Mouse (Mus musculus) E14TG2a.4 (cell line): ENCODE measurements around the gene Asphd2.
"Not testable (repeated sequence)": the region's sequence is repeated elsewhere in the genome, so short reads cannot be mapped to it uniquely, and the experiment has no call there.

Source experiments
- H3K27me3 ChIP-seq: 2 replicates; pipeline ENCODE4 v1.6.1; 2014; ENCODE audit warnings: low read length, control low read depth; ENCODE audit not compliant: insufficient read depth
- H3K36me3 ChIP-seq: 2 replicates; pipeline ENCODE4 v1.6.1; 2014; ENCODE audit warnings: low read length, control low read depth; ENCODE audit not compliant: insufficient read depth
- H3K4me1 ChIP-seq: replicated peaks from 2 replicates; pipeline ENCODE4 v1.6.1; 2014; ENCODE audit warnings: low read depth, low read length, control low read depth
- H3K4me3 ChIP-seq: replicated peaks from 2 replicates; pipeline ENCODE4 v1.5.1; 2014; ENCODE audit warnings: mild to moderate bottlenecking, low read length
- H3K9me3 ChIP-seq: 2 replicates; pipeline ENCODE4 v1.6.1; 2014; ENCODE audit warnings: low read length, control low read depth
- CTCF ChIP-seq: conservative IDR thresholded peaks from 2 replicates; pipeline ENCODE4 v1.5.1; 2014; ENCODE audit warnings: low read length
- NANOG ChIP-seq: IDR thresholded peaks from 2 replicates; pipeline ENCODE4 v1.6.1; 2014; ENCODE audit warnings: borderline replicate concordance, low read length, mixed read lengths
- POU5F1 ChIP-seq: IDR thresholded peaks from 2 replicates; pipeline ENCODE4 v1.6.1; 2014; ENCODE audit warnings: low read length, borderline replicate concordance

Asphd2 gene

DNA sequence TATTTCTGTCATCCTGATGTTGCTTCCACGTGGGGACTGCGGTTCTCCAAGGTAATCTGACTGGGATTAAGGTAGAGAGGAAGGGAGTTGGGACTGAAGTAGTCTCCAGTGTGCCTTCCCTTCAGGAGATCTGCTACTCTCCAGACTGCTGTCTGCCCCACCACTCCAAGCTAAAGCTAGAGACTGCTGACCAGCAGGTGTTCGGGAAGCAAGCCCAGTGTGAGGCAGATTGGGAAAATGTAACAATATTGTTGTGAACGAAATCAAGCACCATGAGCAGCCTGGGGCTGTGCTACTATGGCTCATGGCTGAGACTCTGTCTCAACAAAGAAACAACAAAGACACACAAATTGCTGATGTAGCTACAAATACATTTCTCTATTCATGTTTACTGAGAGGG lies 23.4 kb upstream of the Asphd2 start:
- Histone ChIP-seq H3K4me1 (no peaks in the 10 kb centered on the region), H3K9me3 (no peaks in the 10 kb centered on the region; the same call in 1 of the 2 replicates), H3K27me3 (peaks cover 6% of the 10 kb centered on the region), H3K4me3 (no peak overlapping the region), H3K36me3 (no peaks in the 10 kb centered on the region)
- no peak for TF ChIP-seq NANOG
- no peak for TF ChIP-seq POU5F1
- no peak for TF ChIP-seq CTCF

GRCm38 (mm10) chr5:112416673-112417072 lies 22.0 kb upstream of the Asphd2 start:
- H3K4me3 ChIP-seq, result no peak overlapping the region
- no peaks in the 10 kb centered on the region for H3K36me3 ChIP-seq
- TF ChIP-seq CTCF (no peak), NANOG (no peak)
- H3K4me1 ChIP-seq, result peaks cover 9% of the 10 kb centered on the region
- H3K9me3 ChIP-seq, result no peaks in the 10 kb centered on the region; the same call in 1 of the 2 replicates
- peaks cover 7% of the 10 kb centered on the region for H3K27me3 ChIP-seq

DNA sequence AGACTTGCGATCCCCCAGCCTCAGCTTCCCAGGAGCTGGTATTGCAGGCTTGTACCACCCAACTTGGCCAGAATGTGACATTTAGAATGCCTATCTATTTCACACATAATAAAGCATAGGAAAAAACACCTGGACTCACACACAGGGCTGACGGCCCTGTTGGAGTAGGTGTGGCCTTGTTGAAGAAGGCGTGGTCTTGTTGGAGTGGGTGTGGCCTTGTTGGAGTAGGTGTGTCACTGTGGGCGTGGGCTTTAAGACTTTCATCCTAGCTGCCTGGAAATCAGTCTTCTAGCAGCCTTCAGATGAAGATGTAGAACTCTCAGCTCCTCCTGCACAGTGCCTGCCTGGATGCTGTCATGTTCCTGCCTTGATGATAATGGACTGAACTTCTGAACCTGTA lies 18.1 kb upstream of the Asphd2 start:
- H3K36me3 ChIP-seq, H3K4me3 ChIP-seq, H3K9me3 ChIP-seq, H3K27me3 ChIP-seq: not testable (repeated sequence)
- H3K4me1 ChIP-seq, result peaks cover 18% of the 10 kb centered on the region

- H3K36me3 ChIP-seq, result no peaks in the 10 kb centered on the region
- no peaks in the 10 kb centered on the region; the same call in 1 of the 2 replicates for H3K9me3 ChIP-seq
- TF ChIP-seq NANOG (no peak), CTCF (no peak), POU5F1 (no peak)
- peaks cover 18% of the 10 kb centered on the region for H3K4me1 ChIP-seq
- H3K27me3 ChIP-seq, result peaks cover 5% of the 10 kb centered on the region; the same call in 1 of the 2 replicates
- H3K4me3 ChIP-seq, result peak overlapping the region; percentile 7; the same call in 1 of the 2 replicates
Measured at GRCm38 (mm10) chr5:112411514-112412335, 17.1 kb upstream of the Asphd2 start.

GRCm38 (mm10) chr5:112411072-112411471 lies 16.4 kb upstream of the Asphd2 start:
- no peak overlapping the region for H3K4me3 ChIP-seq
- no peak for TF ChIP-seq POU5F1
- peaks cover 18% of the 10 kb centered on the region for H3K4me1 ChIP-seq
- H3K27me3 ChIP-seq, result peaks cover 5% of the 10 kb centered on the region; the same call in 1 of the 2 replicates
- no peaks in the 10 kb centered on the region for H3K36me3 ChIP-seq
- H3K9me3 ChIP-seq, result no peaks in the 10 kb centered on the region; the same call in 1 of the 2 replicates

DNA sequence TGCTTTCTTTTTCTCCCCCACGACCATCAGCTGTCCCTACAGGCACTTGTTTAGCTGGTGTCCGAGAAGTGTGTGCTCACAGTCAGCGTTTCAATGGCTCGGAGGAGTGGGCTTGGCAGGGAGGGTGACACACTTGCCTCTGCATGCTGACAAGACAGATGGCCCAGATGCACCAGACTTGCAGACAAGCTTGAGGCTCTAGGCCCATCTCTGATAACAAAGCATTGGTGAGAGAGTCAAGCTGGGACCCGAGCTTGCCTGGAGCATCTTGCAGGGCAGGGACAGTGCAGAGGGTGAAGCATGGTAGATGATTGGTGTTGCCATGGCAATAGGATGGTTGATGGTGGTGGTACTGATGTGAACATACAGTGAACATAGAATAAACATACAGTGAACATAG lies 14.6 kb upstream of the Asphd2 start:
- H3K9me3 ChIP-seq, result no peaks in the 10 kb centered on the region; the same call in 1 of the 2 replicates
- H3K36me3 ChIP-seq, result no peaks in the 10 kb centered on the region
- peaks cover 18% of the 10 kb centered on the region for H3K4me1 ChIP-seq
- H3K27me3 ChIP-seq, result peaks cover 5% of the 10 kb centered on the region; the same call in 1 of the 2 replicates
- H3K4me3 ChIP-seq, result no peak overlapping the region
- TF ChIP-seq POU5F1 (no peak), CTCF (no peak), NANOG (no peak)

GRCm38 (mm10) chr5:112406017-112406416 lies 11.4 kb upstream of the Asphd2 start:
- H3K9me3 ChIP-seq, result no peaks in the 10 kb centered on the region
- H3K4me1 ChIP-seq, result peaks cover 3% of the 10 kb centered on the region
- 0 out of 2 replicates have a peak, but pooled peaks cover 3% of the 10 kb centered on the region for H3K27me3 ChIP-seq
- TF ChIP-seq CTCF, result no peak
- no peak for TF ChIP-seq POU5F1
- no peak for TF ChIP-seq NANOG
- H3K4me3 ChIP-seq, result no peak overlapping the region
- no peaks in the 10 kb centered on the region for H3K36me3 ChIP-seq

GRCm38 (mm10) chr5:112402437-112402836 lies 7.8 kb upstream of the Asphd2 start:
- Histone ChIP-seq H3K4me3 (no peak overlapping the region), H3K4me1 (no peaks in the 10 kb centered on the region), H3K27me3 (peaks cover 5% of the 10 kb centered on the region; the same call in 1 of the 2 replicates), H3K36me3 (no peaks in the 10 kb centered on the region), H3K9me3 (no peaks in the 10 kb centered on the region)
- TF ChIP-seq NANOG (no peak), POU5F1 (no peak), CTCF (no peak)

GRCm38 (mm10) chr5:112399284-112399683 lies 4.6 kb upstream of the Asphd2 start:
- no peak for TF ChIP-seq CTCF
- no peak for TF ChIP-seq POU5F1
- no peak for TF ChIP-seq NANOG

More at GRCm38 (mm10) chr5:112399284-112399683, 4.6 kb upstream of the Asphd2 start:
- peaks cover 13% of the 10 kb centered on the region for H3K4me1 ChIP-seq
- no peaks in the 10 kb centered on the region for H3K9me3 ChIP-seq
- H3K4me3 ChIP-seq, result no peak overlapping the region
- H3K27me3 ChIP-seq, result peaks cover 23% of the 10 kb centered on the region
- no peaks in the 10 kb centered on the region for H3K36me3 ChIP-seq
